Mouse (Mus musculus): Measurements from ENCODE around the gene Brox.

GRCm38 (mm10) chr1:183275763-183276162 is 21.3 kb downstream of the Brox start:
- TF ChIP-seq POLR2A (IDR thresholded peaks at IDR 0.05; ENCODE audit: low read depth, low read length) (no peak), CTCF (conservative IDR thresholded peaks at IDR 0.05; ENCODE audit: insufficient read depth, insufficient read length, low read depth, low read length) (no peak)

Data from kidney, adult 2 months (tissue).